Mouse (Mus musculus): ENCODE measurements around the gene Sgms1.
A peak's percentile ranks its signal among the peaks of the same experiment; 100 is the strongest.

Sgms1 gene

DNA sequence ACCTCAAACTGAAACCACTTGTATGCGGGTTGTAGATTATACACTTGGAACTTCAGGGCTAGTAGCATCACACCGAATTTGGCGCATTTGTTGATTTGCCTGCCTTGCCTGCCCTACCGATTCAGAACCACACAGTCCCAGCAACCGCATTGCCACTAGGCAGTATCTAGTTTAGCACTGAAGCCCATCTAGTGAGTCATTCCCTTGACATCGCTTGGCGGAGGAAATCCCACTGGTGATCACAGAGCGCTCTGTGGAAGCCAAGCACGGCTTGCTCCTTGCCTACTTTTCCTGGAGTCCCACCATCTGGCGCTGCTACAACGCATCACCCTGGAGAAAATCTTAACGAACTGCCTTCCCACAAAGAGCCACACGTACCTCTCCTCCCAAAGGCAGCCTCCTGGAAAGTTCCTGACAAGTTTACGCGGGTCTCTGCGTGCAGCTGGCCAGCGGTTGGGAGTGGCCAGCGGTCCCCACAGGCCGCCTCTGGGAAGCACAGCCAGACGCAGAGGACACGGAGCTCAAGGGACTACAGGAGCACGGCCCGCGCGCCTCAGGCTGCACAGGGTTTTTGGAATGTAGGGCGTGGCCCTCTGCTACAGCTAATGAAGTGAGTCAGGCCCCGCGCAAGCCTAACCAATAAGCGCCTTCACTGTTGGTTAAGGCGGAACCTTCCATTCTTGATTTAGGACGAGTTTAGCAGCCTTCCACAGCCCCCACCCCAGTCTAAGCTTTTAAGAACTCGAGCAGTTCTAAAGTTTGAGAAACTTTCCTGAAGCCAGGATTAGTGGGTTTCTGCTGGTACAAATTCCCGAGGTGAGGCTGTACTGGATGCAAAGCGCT, 178.8 kb downstream of the Sgms1 start:
- peak; percentile 69 for DNase-seq (ENCODE audit: low read depth)

DNA sequence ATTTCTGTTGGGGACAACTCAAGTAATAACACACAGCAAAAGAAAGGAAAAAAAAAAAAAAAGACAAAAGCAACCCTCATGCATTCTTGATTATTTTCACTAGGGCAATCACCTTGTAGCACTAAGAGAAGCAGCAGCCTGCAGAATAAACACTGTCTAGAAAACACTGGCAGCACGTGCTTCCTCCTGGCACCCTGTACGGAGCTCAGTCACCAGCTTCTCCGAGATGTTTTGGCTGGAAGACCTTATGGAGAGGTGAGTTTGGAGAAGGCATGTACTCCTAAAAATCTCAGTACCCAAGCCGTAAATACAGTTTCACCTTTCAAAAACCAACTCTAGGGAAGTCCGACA, 179.4 kb downstream of the Sgms1 start:
- DNase-seq (ENCODE audit: low read depth) = peak; percentile 28

DNA sequence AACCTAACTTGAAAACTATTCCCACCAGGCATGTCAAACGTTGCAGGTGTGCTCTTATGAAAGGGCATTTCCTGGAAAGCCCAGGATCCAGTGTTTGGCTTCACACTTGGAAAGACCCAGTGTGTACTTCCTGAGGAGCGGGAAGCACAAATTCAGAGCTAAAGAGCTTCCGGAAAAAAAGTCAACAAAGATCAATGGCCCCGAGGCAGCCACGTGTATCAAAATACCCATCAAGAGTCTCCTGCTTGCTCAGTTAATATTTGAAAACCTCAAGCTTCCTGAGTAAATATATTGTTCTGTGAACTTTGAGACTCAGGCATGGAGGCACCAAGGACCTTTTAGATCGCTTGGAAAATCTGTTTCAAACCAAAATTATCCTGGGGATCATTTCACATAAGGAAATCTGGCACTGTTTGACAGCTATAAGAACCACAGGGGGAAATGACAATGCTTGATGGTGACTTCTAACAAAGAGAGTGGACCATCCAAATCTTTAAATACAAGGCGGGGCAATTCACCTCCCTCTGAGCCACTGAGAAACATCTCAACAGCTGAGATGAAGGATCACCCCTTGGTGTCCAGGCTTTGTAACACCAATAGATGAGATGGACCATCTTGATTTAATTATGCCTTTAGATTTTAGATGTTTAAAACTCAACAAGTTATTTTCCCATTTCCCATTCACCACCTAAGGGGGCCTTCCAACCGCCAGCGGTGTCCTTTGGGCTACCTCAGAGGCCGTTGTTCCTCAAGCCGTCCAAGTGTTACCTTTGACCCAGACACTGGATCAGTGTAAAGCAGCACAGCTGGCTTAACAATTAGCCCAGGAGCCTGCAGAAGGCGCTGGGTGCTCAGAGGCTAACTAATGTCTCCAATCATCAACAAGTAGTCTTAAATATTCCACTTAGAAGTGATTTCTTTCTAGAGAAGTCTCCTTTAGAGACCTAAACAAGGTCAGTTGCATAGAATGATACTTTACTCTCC, 187.1 kb downstream of the Sgms1 start:
- DNase-seq (ENCODE audit: low read depth) = no peak

DNA sequence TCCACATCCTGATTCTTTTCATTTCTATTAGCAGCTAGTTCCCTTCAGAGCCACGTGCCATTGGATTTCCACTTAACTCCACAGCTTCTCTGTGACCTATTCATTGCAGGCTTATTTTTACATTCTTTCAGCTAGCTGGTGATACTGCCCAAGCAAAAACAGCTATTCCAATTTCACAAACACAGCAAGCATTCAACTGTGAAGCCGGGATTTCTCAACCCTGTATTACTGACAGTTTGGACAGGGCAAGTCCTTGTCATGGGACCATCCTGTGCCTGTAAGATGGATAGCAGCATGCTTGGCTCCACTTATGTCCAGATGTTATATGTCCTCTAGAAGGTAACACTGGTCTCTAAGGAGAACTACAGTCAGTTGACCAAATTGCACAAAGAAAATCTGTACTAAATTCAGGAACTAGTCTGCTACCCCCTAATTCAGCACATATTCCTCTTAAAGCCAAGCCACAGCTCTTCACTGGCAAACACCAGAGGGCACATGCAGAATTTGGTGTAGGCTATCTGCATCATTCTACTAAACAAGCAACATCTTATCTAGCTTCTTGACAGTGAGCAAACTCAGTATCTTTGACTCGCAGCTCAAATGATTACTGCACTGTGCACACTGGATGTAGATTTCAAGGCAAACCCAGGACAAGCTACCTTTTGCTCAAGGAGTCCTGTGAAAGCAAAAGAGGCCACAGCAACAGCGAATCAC, 189.5 kb downstream of the Sgms1 start:
- no peak for DNase-seq (ENCODE audit: low read depth)

DNA sequence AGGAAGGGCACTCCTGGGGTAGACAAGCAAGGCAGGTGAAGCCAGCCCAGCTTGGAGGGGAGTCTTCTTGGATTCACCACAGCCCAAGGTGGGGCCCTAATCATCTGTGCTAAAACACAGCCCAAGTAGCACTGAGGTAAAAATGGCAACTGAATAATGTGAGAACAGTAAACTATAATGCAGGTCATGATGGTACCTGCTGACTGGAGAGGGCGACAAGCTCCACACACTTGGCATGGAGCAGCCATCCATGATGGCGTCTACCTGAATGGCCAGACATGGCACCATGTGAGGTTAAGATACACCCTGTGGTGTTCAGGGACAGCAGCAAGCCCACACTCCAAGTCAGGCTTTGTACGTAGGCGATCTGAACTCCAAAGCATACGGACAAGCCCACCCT, 190.4 kb downstream of the Sgms1 start:
- no peak for DNase-seq (ENCODE audit: low read depth)

DNA sequence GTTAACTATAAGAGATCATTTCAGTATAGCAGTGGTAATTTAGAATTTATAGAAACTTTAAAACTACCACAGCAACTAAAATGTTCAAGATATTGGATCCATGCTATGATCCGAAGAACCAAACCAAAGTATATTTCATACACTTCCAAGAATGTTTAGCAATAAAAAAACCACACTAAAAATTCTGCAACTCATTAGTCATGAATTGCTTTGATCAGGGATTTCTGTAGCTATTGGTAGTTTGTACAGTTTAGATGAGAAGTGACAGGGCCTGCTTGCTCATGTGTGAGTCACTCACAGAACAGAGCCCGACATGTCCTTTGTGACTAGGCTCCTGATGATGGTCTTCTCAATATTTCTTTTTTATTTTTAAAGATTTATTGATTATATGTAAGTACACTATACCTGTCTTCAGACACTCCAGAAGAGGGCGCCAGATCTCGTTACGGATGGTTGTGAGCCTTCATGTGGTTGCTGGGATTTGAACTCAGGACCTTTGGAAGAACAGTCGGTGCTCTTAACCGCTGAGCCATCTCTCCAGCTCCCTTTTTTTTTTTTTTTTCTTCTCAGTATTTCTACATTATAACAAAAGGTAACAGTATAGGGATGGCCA, 190.9 kb downstream of the Sgms1 start:
- no peak for DNase-seq (ENCODE audit: low read depth)

DNA sequence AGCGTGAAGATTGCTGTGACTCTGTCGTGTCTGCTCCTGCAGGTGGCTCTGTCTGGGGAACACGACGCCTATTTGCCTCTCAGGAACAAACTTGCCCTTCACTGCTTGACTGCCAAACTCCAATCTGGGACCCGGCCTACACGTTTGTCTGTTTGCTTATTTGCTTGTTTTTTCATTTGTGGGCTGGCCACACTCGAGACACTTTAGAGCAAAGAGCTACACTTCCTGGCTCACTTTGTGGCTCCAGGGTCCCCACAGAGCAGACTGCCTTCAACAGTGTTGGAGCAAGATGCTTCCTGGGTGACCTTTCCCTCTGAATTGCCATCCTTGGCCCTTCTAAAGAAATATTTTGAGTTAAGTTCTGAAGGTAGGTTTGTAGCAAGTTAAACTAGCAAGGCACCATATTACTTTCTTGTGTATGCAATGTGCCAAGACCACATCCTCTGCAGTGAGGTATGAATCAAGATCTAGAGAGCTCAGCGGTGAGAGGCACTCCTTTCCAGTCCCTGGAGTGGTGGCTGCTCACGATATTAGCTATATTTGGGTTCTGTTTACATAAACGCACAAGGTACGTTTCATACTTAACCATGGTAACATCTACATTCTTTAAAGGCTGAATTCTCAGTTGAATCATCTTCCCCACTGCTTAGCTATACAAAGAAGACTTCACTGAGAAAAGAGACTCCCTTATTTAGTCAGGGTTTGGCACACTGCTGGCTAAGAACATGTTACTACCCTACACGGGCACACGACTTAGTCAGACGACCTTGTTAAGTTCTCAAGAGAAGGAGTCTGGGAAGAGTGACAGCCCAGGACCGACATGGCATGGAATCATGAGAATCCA, 192.3 kb downstream of the Sgms1 start:
- peak; percentile 19 for DNase-seq (ENCODE audit: low read depth)

DNA sequence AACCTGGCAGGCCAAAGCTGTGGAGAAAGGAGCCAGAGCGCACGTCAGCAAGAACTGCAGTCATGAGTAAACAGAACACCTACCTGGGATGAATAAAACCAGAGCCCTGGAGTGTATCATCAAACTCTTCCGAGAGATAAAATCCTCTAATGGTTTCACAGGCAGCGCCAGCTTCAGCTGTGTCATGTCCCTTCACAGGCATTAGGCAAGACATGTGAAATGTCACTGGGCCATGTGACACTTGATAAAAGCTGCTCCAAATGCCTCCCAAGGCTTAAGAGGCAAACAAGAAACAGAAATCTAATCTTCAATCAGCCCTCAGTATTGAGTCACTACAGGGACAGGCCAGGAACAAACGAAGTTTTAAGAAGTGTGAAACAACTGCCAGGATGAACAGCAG, 193.3 kb downstream of the Sgms1 start:
- no peak for DNase-seq (ENCODE audit: low read depth)

DNA sequence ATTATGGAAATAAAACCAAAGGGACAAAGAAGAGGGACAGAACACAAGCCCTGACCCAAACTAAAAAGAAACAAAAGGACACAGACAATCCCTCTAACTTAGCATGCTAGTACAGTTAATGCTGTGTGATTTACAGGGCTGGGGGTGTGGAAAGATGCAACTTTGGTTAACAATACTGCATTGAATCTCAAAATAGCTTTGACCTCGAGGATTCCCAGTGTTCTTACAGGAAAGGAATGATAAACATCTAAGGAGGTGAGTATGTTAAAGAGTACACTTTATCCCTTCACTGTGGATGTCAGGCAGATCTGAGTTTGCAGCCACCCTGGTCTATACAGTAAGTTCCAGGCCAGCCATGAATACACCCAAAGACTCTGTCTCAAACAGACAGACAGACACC, 194.7 kb downstream of the Sgms1 start:
- no peak for DNase-seq (ENCODE audit: low read depth)

DNA sequence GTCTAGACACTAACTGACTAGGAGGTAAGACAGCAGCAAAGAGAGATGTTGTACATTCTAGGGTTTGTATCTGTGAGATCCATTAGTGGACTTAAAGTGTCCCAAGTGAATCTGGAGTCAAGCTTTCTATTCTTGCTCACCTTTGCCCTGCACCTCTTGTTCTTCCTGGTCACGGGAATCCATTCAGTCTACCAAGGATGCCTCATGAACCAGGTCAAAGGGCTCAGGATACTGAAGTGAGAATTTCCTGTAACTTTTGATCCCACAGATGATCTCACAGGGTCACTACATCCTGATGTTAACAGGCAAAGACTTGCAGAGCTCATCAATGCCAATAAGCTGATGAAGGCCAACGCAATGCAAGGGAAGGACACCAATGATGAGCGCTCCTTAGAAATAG, 195.4 kb downstream of the Sgms1 start:
- DNase-seq (ENCODE audit: low read depth) = no peak

DNA sequence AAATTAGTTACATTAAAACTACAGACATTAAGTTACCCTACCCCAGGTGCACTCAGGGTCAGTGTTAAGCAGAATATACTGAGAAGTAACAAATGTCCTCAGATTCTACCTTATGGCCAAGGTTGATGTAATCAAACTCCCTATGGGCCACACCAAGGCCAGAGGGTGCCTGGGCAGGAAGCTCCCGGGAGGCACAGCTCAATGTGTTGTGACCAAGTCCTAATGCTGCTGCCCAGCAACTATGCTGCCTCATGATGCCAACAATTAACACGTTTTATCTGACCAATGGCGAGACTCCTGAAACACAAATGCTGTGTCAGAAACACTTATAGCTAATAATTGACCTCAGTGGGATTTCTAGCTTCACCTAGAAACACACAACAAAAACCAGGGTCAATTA, 197.9 kb downstream of the Sgms1 start:
- DNase-seq (ENCODE audit: low read depth) = no peak

DNA sequence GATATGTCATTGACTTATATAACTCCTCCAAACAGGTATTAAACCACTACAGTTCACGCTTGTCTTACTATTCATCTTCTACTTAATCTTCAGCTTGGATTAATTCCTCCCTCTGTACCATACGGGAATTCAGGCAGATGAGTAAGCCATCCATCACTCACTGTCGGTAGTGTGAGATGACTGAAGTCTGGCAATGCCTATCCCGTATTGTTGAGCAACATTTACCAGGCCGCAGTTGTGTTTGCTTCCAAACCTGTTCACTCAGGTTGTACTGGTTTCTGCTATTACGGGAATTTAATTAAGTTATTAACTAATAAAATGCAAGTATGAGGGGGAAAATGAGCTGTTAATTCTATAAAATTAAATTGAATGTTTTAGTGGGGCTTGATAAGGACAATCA, 199.6 kb downstream of the Sgms1 start:
- DNase-seq (ENCODE audit: low read depth) = no peak

DNA sequence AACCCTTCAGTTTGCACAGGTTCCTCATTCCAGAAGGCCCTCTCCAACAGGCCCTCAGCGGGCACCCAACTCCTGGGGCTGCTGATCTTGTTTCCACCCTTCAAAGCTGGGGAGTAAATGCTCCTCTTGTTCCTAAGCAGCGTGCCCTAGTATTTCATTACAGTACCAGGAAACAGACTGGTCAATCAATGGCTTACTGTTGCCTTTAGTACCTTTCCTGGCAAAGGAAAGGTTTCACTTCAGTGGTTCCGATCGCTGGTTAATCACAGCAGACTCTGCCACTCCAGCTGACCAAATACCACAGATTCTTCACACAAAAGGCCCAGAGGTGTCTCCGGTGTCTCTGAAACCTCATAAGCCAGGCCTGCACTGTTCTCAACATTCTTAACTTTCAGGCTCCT, 200.5 kb downstream of the Sgms1 start:
- DNase-seq (ENCODE audit: low read depth) = no peak

DNA sequence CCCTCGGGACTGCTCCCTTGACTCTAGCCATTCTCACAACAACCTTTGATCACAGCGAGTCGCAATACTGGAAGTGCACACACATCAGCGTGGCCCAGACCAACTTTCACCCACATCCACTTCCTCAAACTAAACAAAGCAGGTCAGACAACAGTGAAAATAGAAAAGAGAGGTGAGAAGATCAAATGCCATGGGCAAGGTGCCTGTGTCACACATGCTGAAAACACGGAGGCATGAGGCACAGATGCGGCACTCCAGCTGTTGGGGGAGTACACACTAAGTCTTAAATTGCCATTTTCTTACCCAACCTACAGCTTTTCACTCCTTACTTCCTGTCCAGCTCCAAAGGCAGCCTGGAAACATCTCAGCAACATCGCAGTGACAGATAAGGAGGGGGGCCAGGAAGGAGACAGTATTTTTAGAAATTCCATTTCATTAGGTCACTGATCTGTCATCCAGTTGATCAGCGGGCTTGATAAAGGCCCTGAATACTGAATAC, 202.9 kb downstream of the Sgms1 start:
- no peak for DNase-seq (ENCODE audit: low read depth)

DNA sequence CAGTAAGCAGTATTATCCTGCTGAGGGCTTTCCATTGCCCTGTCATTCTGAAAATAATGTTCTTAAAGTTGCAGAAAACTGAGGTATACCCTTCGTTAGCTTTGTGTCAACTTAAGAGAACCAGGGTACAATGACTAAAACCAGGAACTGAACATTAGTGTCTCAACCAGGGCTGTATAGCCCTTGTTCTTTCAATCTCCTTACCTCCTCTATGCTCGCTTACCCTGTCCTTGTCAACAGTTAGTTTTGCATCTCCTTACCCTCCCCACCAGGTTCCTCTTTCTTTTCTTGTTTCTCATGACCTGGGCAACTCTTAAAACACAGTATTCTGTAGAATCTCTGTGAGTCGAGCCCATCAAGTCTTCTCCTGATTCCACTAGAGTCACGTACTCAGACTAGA, 206.5 kb downstream of the Sgms1 start:
- DNase-seq (ENCODE audit: low read depth) = no peak

DNA sequence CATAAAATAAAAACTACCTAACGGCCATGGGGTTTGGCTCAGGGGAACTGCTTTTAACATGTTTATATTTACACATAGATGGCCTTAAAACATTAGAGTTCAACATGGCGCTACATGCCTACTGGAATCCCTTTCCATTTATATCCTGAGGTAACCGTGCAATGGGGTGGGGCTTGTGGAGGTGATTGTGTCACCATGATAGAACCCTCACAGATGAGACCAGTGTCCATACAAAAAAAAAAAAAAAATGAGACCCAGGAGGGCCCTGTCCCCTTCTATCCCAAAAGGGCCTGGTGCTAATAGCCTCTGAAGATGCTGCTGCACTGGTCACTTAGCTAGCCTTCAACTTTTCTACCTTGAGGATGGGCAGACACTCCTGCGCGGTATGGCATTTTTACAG, 207.0 kb downstream of the Sgms1 start:
- no peak for DNase-seq (ENCODE audit: low read depth)

DNA sequence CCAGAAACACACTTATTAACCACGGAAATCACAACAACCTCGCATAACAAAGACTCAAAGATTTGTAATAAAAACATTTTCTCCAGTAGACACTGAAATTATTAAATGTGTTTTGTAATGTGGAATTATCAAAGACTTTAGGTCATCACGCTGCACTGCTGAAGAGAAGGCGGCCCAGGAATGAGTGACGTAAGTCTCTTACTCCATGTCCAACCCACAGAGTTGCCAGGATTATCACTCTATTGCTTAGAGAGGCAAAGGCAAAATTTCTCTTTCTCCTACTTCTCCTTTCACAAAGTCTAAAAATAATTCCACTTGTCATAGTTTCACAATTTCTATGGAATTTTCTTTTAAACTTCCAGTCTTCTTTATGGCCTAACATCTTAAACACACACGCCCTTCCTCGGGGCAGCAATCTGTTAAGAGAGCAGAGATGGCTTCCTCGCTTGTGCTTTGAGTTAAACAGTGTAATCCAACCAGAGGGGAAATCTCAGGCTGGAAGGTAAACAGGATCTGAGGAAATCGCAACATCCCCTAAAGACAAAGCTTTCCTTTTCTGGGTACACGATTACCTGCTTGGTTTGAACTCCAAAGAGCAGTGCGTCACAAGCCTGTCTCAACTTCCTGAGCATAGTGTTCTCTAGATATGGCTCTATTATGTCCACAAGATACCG, 207.7 kb downstream of the Sgms1 start:
- no peak for DNase-seq (ENCODE audit: low read depth)

DNA sequence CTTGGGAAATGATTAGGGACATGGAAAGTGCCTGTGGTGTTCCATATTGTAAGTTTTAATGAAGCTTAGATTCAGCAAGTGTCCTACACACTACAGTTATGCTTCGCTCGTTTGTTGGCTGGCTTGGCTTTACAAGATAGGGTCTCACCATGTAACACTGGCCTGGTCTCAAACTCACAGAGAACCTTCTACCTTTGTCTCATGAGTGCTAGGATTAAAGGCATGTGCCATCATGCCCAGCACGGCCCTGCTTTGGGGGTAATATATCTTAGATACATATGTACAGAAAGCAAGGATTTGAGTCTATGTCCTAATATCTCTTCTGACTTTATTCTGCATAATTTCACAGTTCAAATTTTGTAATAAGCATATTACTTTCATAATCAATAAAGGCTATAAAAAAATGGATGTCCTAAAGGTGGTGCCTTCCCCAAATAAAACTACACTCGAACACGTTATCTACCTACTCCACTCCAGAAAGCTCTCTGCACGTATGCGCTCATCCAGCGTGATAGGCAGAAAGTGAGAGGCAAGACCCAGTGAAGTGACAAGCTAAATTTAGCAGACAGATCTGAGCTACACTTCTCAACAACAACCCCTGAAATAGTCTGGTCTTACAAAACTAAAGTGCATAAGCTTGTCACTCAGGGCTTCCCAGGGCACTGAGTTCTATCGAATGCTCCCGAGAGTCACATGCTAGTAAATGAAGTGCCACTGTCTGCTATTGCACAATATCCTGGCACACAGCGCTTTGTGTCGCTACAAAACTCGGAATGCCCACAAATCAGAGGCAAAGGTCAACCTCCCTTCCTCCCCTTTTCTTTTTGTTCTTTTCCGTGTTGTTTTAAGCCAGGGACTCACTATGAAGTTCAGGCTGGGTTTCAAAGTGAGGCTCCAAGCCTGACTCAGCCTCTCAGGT, 208.5 kb downstream of the Sgms1 start:
- DNase-seq (ENCODE audit: low read depth) = no peak

DNA sequence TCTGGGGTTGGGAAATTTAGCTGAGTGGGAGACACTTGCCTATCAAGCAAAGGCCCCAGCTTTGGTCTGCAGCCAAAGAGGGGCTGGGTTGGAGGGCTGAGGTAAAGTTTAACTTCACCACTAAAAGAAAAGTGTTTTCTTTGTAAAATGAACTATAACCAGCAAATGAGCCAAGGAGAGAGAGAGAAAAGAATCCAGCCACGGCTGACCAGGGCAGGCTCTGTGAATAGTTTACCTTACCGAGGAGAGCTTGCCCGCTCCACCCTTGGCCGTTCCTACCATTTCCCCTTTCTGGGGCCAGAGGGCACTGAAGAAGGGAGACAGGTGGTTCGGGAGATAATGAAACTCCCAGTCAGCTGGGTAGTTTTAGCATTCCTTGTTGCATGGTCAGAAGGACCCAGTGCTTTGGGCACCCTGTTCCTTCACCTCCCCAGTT, 209.5 kb downstream of the Sgms1 start:
- DNase-seq (ENCODE audit: low read depth) = no peak
